Mouse (Mus musculus) mouse embryonic stem cell (cell line): ENCODE measurements around the gene Fbxo3.
"Not testable (repeated sequence)": the region's sequence is repeated elsewhere in the genome, so short reads cannot be mapped to it uniquely, and the experiment has no call there.

Experiments
- in situ Hi-C, 2 experiments: fragments of 300-500 bp; cut with MboI; formaldehyde crosslinking; loops; 1 replicate in 1 of 2; 3 replicates in 1 of 2; pipeline ENCODE4 v1.14.3; 2019 to 2020; ENCODE audit warnings: low sequenced_read_pairs in 2 of 2, low pct_unique_long_range_greater_than_20kb in 1 of 2, mixed read lengths in 1 of 2; ENCODE audit not compliant: unreplicated experiment in 1 of 2

Fbxo3 gene

GRCm38 (mm10) chr2:104027458-104028138 is at the start of gene Fbxo3:
TSS of gene Fbxo3 (plus strand) at chr2:104027721.
- in situ Hi-C loops = loop anchor here in 1 of 2 experiments (25.0 kb wide), 1 partner anchor 385 kb away; the partner anchor contains the start of gene D430041D05Rik

- in situ Hi-C loops = loop anchor here (5.0 to 25.0 kb wide), 3 partner anchors 110 to 420 kb away; partner anchors contain the start of gene Abtb2 (in 1 of the 2)
Observed at GRCm38 (mm10) chr2:103982250-103982649, 45.3 kb upstream of the Fbxo3 start.

GRCm38 (mm10) chr2:103983146-103983545 is 44.4 kb upstream of the Fbxo3 start:
- in situ Hi-C loops = loop anchor here (5.0 to 25.0 kb wide), 3 partner anchors 111 to 421 kb away; partner anchors contain the start of gene Abtb2 (in 1 of the 2)

GRCm38 (mm10) chr2:103987595-103987994 is 39.9 kb upstream of the Fbxo3 start:
- in situ Hi-C loops = loop anchor here in 1 of 2 experiments (25.0 kb wide), 2 partner anchors 275 to 425 kb away; partner anchors contain the start of gene Abtb2

GRCm38 (mm10) chr2:103989724-103990123 is 37.8 kb upstream of the Fbxo3 start:
- in situ Hi-C loops = loop anchor here in 1 of 2 experiments (25.0 kb wide), 2 partner anchors 277 to 427 kb away; partner anchors contain the start of gene Abtb2

GRCm38 (mm10) chr2:103991303-103991702 is 36.2 kb upstream of the Fbxo3 start:
- in situ Hi-C loops = loop anchor here in 1 of 2 experiments (25.0 kb wide), 2 partner anchors 279 to 429 kb away; partner anchors contain the start of gene Abtb2

- in situ Hi-C loops = loop anchor here in 1 of 2 experiments (25.0 kb wide), 2 partner anchors 280 to 430 kb away; partner anchors contain the start of gene Abtb2
Observed at GRCm38 (mm10) chr2:103992162-103992561, 35.4 kb upstream of the Fbxo3 start.

GRCm38 (mm10) chr2:103992618-103993332 is 34.7 kb upstream of the Fbxo3 start:
- in situ Hi-C loops = loop anchor here in 1 of 2 experiments (25.0 kb wide), 2 partner anchors 280 to 430 kb away; partner anchors contain the start of gene Abtb2

GRCm38 (mm10) chr2:104001076-104001475 is 26.4 kb upstream of the Fbxo3 start:
- in situ Hi-C loops = no loop called here

GRCm38 (mm10) chr2:104001861-104002260 is 25.7 kb upstream of the Fbxo3 start:
- in situ Hi-C loops = no loop called here

- in situ Hi-C loops = no loop called here
Observed at GRCm38 (mm10) chr2:104002711-104003413, 24.7 kb upstream of the Fbxo3 start.

GRCm38 (mm10) chr2:104007793-104008519 is 19.6 kb upstream of the Fbxo3 start:
- in situ Hi-C loops = no loop called here

- in situ Hi-C loops = not testable (repeated sequence)
Observed at GRCm38 (mm10) chr2:104008853-104009252, 18.7 kb upstream of the Fbxo3 start.

- in situ Hi-C loops = no loop called here
Observed at GRCm38 (mm10) chr2:104023096-104023495, 4.4 kb upstream of the Fbxo3 start.

- in situ Hi-C loops = loop anchor here in 1 of 2 experiments (25.0 kb wide), 1 partner anchor 388 kb away; the partner anchor contains the start of gene D430041D05Rik
Observed at GRCm38 (mm10) chr2:104024656-104025055, 2.9 kb upstream of the Fbxo3 start.

- in situ Hi-C loops = loop anchor here in 1 of 2 experiments (25.0 kb wide), 1 partner anchor 384 kb away; the partner anchor contains the start of gene D430041D05Rik
Observed at GRCm38 (mm10) chr2:104028139-104028723, 710 bp downstream of the Fbxo3 start, which contains the start of gene 4931422A03Rik. TSS of gene 4931422A03Rik (minus strand) at chr2:104028361.

GRCm38 (mm10) chr2:104029074-104029473 is 1.6 kb downstream of the Fbxo3 start:
- in situ Hi-C loops = loop anchor here in 1 of 2 experiments (25.0 kb wide), 1 partner anchor 383 kb away; the partner anchor contains the start of gene D430041D05Rik
